Mouse (Mus musculus): ENCODE results near the gene C2cd5. TPM values are rescaled to one million over a fixed set of nuclear protein-coding genes. Genes with fewer than 3 reads are reported as not detected.

Gene C2cd5
- polyA plus RNA-seq, 1 experiment from 2014 or later, result 7.9 TPM

- Histone ChIP-seq H3K9me3 (ENCODE audit: low read length) (no peaks in the 10 kb centered on the region), H3K36me3 (replicated peaks; ENCODE audit: insufficient read depth, low read length) (peaks cover 53% of the 10 kb centered on the region), H3K4me2 (ENCODE audit: low read depth, low read length) (no peak overlapping the region), H3K27me3 (ENCODE audit: insufficient read depth, low read length) (no peaks in the 10 kb centered on the region), H3K9ac (replicated peaks) (no peak overlapping the region), H3K4me3 (ENCODE audit: low read depth, low read length) (no peak overlapping the region), H3K4me1 (ENCODE audit: insufficient read depth) (no peaks in the 10 kb centered on the region), H3K27ac (ENCODE audit: low read depth) (no peak overlapping the region)
- DNase-seq, result no peak
- WGBS (ENCODE audit: insufficient replicate concordance), result 72% methylated on average over 1 of the region's 1 CpGs
- no peak for ATAC-seq
- TF ChIP-seq EP300 (IDR thresholded peaks at IDR 0.05; ENCODE audit: low read depth), result no peak
- no peak for TF ChIP-seq CTCF (IDR thresholded peaks at IDR 0.05; ENCODE audit: low read depth)
These were observed 14.0 kb downstream of the C2cd5 start for GRCm38 (mm10) chr6:143085898-143086297.

- Histone ChIP-seq H3K27ac (ENCODE audit: low read depth) (no peak overlapping the region), H3K27me3 (ENCODE audit: insufficient read depth, low read length) (no peaks in the 10 kb centered on the region), H3K4me3 (ENCODE audit: low read depth, low read length) (no peak overlapping the region), H3K9me3 (ENCODE audit: low read length) (no peaks in the 10 kb centered on the region), H3K9ac (replicated peaks) (no peak overlapping the region), H3K36me3 (replicated peaks; ENCODE audit: insufficient read depth, low read length) (peaks cover 49% of the 10 kb centered on the region), H3K4me2 (ENCODE audit: low read depth, low read length) (no peak overlapping the region), H3K4me1 (ENCODE audit: insufficient read depth) (no peaks in the 10 kb centered on the region)
- TF ChIP-seq CTCF (IDR thresholded peaks at IDR 0.05; ENCODE audit: low read depth), result no peak
- no peak for TF ChIP-seq EP300 (IDR thresholded peaks at IDR 0.05; ENCODE audit: low read depth)
- ATAC-seq (no peak), DNase-seq (no peak)
- 77% methylated on average over 2 of the region's 2 CpGs for WGBS (ENCODE audit: insufficient replicate concordance)
These were observed 15.5 kb downstream of the C2cd5 start for GRCm38 (mm10) chr6:143084314-143085025.

- Histone ChIP-seq H3K4me1 (ENCODE audit: insufficient read depth) (no peaks in the 10 kb centered on the region), H3K27ac (ENCODE audit: low read depth) (no peak overlapping the region), H3K27me3 (ENCODE audit: insufficient read depth, low read length) (no peaks in the 10 kb centered on the region), H3K9me3 (ENCODE audit: low read length) (no peaks in the 10 kb centered on the region), H3K4me3 (ENCODE audit: low read depth, low read length) (no peak overlapping the region), H3K36me3 (replicated peaks; ENCODE audit: insufficient read depth, low read length) (peaks cover 60% of the 10 kb centered on the region), H3K4me2 (ENCODE audit: low read depth, low read length) (no peak overlapping the region), H3K9ac (replicated peaks) (no peak overlapping the region)
- no peak for TF ChIP-seq CTCF (IDR thresholded peaks at IDR 0.05; ENCODE audit: low read depth)
- no peak for TF ChIP-seq EP300 (IDR thresholded peaks at IDR 0.05; ENCODE audit: low read depth)
- WGBS (ENCODE audit: insufficient replicate concordance), result 91% methylated on average over 13 of the region's 13 CpGs
- ATAC-seq (no peak), DNase-seq (no peak)
These were observed 18.3 kb downstream of the C2cd5 start for GRCm38 (mm10) chr6:143081479-143082106.

- H3K4me3 ChIP-seq (ENCODE audit: low read depth, low read length), result no peak overlapping the region
- ATAC-seq (no peak), DNase-seq (no peak)
- H3K36me3 ChIP-seq (replicated peaks; ENCODE audit: insufficient read depth, low read length), result peaks cover 58% of the 10 kb centered on the region
- no peak overlapping the region for H3K9ac ChIP-seq (replicated peaks)
- 82% methylated on average over 7 of the region's 7 CpGs for WGBS (ENCODE audit: insufficient replicate concordance)
- no peak for TF ChIP-seq EP300 (IDR thresholded peaks at IDR 0.05; ENCODE audit: low read depth)
- TF ChIP-seq CTCF (IDR thresholded peaks at IDR 0.05; ENCODE audit: low read depth), result no peak
- H3K9me3 ChIP-seq (ENCODE audit: low read length), result no peaks in the 10 kb centered on the region
- H3K27ac ChIP-seq (ENCODE audit: low read depth), result no peak overlapping the region
- H3K4me2 ChIP-seq (ENCODE audit: low read depth, low read length), result no peak overlapping the region
- no peaks in the 10 kb centered on the region for H3K27me3 ChIP-seq (ENCODE audit: insufficient read depth, low read length)
- no peaks in the 10 kb centered on the region for H3K4me1 ChIP-seq (ENCODE audit: insufficient read depth)
These were observed 19.2 kb downstream of the C2cd5 start for GRCm38 (mm10) chr6:143080774-143081173.

GRCm38 (mm10) chr6:143079126-143079525, 20.8 kb downstream of the C2cd5 start:
- Histone ChIP-seq H3K27ac (ENCODE audit: low read depth) (no peak overlapping the region), H3K4me3 (ENCODE audit: low read depth, low read length) (no peak overlapping the region), H3K4me1 (ENCODE audit: insufficient read depth) (no peaks in the 10 kb centered on the region; the same call in 1 of the 2 replicates), H3K9ac (replicated peaks) (no peak overlapping the region), H3K9me3 (ENCODE audit: low read length) (no peaks in the 10 kb centered on the region), H3K4me2 (ENCODE audit: low read depth, low read length) (no peak overlapping the region), H3K36me3 (replicated peaks; ENCODE audit: insufficient read depth, low read length) (peaks cover 55% of the 10 kb centered on the region), H3K27me3 (ENCODE audit: insufficient read depth, low read length) (no peaks in the 10 kb centered on the region)
- ATAC-seq (no peak), DNase-seq (no peak)
- TF ChIP-seq EP300 (IDR thresholded peaks at IDR 0.05; ENCODE audit: low read depth) (no peak), CTCF (IDR thresholded peaks at IDR 0.05; ENCODE audit: low read depth) (no peak)
- 65% methylated on average over 4 of the region's 4 CpGs for WGBS (ENCODE audit: insufficient replicate concordance)

GRCm38 (mm10) chr6:143076461-143076860, 23.5 kb downstream of the C2cd5 start:
- Histone ChIP-seq H3K27ac (ENCODE audit: low read depth) (no peak overlapping the region), H3K4me2 (ENCODE audit: low read depth, low read length) (no peak overlapping the region), H3K36me3 (replicated peaks; ENCODE audit: insufficient read depth, low read length) (peaks cover 49% of the 10 kb centered on the region), H3K4me3 (ENCODE audit: low read depth, low read length) (no peak overlapping the region), H3K9ac (replicated peaks) (no peak overlapping the region), H3K4me1 (ENCODE audit: insufficient read depth) (peaks cover 4% of the 10 kb centered on the region), H3K9me3 (ENCODE audit: low read length) (no peaks in the 10 kb centered on the region), H3K27me3 (ENCODE audit: insufficient read depth, low read length) (no peaks in the 10 kb centered on the region)
- DNase-seq (no peak), ATAC-seq (no peak)
- 82% methylated on average over 10 of the region's 10 CpGs for WGBS (ENCODE audit: insufficient replicate concordance)
- TF ChIP-seq EP300 (IDR thresholded peaks at IDR 0.05; ENCODE audit: low read depth) (no peak), CTCF (IDR thresholded peaks at IDR 0.05; ENCODE audit: low read depth) (no peak)

All from liver, postnatal 0 days (tissue).